Mouse (Mus musculus) lung, postnatal 36 days (tissue): ENCODE measurements around the gene Hoxb7.
A peak's percentile ranks its signal among the peaks of the same experiment; 100 is the strongest.

Source experiments
- DNase-seq: peaks from one replicate; pipeline ENCODE4 v3.0.0; 2022; ENCODE audit warnings: mixed read lengths

The Hoxb7 gene

GRCm38 (mm10) chr11:96268031-96268745, 18.2 kb upstream of the Hoxb7 start:
- no peak for DNase-seq

- DNase-seq = no peak
Measured at GRCm38 (mm10) chr11:96269869-96270268, 16.6 kb upstream of the Hoxb7 start.

GRCm38 (mm10) chr11:96270996-96271540, 15.4 kb upstream of the Hoxb7 start, which contains the start of gene Hoxb9:
Gene Hoxb9 (plus strand): TSS chr11:96271457.
- no peak for DNase-seq

DNA sequence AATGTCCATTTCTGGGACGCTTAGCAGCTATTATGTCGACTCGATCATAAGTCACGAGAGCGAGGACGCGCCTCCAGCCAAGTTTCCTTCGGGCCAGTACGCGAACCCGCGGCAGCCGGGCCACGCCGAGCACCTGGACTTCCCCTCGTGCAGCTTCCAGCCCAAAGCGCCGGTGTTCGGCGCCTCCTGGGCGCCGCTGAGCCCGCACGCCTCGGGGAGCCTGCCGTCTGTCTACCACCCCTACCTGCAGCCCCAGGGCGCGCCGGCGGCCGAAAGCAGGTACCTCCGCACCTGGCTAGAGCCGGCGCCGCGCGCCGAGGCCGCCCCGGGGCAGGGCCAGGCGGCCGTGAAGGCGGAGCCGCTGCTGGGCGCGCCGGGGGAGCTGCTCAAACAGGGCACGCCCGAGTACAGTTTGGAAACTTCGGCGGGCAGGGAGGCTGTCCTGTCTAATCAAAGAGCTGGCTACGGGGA, 14.8 kb upstream of the Hoxb7 start:
- no peak for DNase-seq

GRCm38 (mm10) chr11:96272024-96272921, 14.2 kb upstream of the Hoxb7 start:
- DNase-seq = no peak

DNA sequence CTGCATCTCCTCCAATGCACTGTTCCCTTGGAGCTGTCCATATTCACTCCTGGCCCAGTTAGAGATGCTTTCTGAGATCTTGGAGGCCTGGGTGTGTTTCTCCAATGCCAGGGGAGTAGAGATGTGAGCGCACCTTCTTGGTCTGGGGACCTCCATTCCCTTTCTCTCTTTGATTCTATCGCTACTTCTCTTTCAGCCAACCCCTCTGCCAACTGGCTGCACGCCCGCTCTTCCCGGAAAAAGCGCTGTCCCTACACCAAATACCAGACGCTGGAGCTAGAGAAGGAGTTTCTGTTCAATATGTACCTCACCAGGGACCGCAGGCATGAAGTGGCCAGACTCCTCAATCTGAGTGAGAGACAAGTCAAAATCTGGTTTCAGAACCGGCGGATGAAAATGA, 12.0 kb upstream of the Hoxb7 start:
- no peak for DNase-seq

DNA sequence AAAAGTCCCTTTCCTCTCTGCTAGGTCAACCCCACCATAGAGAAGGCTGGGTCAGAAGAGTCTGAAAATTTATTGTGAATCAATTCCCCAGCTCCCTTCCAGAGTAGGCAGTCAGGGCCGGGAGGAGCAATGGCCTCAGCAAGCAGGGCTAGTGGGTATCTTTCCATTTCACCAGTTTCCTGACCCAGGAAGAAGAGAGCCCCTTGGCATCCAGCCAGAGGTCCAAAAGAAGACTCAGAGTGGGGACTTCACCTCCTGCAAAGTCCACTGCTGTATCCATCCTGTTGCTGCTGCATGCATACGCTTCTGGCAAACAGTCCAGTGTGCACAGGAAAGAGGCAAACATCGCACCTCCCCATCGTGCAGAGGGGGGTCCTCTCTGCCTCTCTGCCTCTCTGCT, 10.5 kb upstream of the Hoxb7 start:
- no peak for DNase-seq

DNA sequence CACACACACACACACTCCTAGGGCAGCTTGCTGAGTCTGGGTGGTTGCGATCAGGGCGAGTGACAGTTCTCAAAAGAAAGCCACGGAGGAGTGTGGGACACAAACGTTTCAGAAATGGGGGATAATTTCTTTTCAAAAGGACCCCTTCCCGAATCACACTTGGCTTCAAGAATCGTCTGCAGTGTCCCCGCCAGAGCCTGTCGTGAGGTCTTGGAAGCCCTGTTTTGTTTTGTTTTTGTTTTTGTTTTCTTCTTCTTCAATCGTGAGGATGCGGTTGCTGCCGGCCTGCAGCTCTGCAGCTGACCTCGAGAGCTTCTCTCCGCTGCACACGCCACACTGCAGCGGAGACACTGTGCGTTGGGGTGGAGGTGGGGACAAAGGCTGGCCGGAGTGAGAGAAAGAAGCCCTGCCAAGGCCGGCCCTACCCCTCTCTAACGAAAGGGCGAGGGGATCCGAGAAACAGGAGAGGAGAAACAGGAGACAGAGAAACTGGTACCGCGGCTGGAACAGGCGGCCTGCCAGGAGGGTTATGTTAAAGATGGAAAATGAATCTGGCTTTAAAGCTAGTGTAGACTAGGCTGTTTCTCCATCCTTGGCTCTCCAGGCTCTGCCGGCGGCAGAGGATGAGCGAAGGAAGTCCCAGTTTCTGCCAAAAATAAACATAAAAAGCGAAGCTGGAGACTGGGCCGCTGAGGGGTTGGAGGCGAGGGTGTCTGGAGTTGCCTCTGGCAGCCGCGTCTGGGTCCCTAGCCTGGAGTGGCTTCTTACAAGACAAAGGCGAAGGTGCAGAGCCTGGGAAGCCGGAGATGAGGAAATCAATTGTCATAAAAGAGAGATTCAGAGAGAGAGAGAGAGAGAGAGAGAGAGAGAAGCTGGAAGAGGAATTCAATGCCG, 9.0 kb upstream of the Hoxb7 start:
- DNase-seq = no peak

GRCm38 (mm10) chr11:96278324-96278723, 8.1 kb upstream of the Hoxb7 start:
- no peak for DNase-seq

GRCm38 (mm10) chr11:96278773-96279172, 7.7 kb upstream of the Hoxb7 start:
- peak; percentile 89 for DNase-seq

DNA sequence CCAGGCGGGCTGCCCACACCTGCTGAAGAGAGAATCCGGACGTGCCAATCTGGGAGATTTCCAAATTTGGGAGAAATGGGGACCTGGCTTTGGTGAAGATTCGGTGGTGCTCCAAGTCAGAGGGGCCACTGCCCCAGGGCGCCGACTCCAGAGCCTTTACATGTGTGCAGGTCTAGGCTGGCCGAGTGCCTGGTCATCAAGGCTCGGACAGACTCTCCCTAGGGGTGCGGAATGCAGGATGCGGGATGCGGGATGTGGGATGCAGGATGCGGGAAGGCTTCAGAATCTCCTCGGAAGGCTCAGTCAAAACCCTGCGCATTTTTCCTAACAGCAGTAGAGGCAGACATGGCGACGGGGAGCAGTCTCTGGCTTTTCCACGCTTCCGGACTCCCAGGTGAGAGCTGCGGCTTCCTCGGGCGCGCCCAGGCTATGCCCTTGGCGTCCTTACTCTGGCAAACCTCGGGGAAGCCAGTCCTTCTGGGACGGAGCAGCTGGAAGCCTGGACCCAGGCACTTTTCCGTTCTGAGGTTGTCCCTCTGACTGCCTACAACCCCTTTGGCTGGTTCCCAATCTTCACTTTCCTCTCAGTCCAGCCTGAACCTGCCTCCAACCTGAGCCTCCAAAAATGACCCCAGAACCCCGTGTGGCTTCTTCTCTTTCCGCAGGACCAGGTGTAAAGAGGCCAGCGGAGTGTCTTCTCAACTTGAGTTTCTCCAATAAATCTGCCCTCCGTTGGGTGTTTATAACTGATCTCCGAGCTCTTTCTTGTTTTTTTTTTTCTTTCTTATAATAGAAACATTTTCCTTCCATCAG, 6.8 kb upstream of the Hoxb7 start:
- no peak for DNase-seq

- DNase-seq = no peak
Measured at GRCm38 (mm10) chr11:96280399-96281378, 5.7 kb upstream of the Hoxb7 start.

DNA sequence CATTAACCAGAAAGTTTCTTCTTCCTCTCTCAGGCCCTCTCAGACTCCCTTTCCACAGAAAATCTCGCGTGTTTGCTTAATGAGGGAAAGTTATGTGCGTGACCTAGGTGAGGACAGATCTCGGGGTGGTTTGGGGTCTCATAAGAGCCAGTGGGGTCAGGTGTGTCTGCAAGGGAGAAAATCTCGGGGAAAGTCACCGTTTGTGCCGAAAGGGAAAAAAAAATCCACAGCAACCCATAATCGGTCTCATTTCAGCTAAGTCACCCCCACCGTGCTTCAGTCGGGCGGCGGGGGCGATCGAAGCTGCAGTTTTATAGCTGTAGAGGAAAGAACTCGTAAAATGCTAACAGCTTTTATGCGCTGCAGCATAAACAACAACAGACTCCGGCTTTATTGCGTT, 5.0 kb upstream of the Hoxb7 start:
- no peak for DNase-seq

- DNase-seq = no peak
Measured at GRCm38 (mm10) chr11:96281855-96282570, 4.4 kb upstream of the Hoxb7 start, which contains the start of gene Hoxb8. Gene Hoxb8 (plus strand): TSS chr11:96281905.

GRCm38 (mm10) chr11:96282795-96283430, 3.5 kb upstream of the Hoxb7 start:
- no peak for DNase-seq

DNA sequence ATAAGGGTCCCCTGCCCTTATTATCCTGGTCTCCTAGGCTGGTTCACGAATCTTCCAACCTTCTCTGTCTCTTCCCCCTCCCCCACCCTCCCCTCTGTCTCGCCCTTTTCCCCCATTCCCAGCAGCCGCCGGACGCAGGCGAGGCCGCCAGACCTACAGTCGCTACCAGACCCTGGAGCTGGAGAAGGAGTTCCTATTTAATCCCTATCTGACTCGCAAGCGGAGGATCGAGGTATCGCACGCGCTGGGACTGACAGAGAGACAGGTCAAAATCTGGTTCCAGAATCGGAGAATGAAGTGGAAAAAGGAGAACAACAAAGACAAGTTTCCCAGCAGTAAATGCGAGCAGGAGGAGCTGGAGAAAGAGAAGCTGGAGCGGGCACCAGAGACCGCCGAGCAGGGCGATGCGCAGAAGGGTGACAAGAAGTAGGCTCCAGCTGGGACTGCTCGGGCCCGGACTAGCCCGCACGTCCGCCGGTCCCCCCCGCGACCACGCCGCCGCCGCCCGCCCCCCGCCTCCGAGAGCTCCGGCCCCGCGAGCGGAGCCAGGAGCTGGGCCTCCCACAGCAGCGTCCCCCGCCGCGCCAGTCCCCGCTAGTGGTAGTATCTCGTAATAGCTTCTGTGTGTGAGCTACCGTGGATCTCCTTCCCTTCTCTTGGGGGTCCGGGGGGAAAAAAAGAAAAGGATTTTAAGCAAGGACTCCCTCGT, 2.2 kb upstream of the Hoxb7 start:
- no peak for DNase-seq

DNA sequence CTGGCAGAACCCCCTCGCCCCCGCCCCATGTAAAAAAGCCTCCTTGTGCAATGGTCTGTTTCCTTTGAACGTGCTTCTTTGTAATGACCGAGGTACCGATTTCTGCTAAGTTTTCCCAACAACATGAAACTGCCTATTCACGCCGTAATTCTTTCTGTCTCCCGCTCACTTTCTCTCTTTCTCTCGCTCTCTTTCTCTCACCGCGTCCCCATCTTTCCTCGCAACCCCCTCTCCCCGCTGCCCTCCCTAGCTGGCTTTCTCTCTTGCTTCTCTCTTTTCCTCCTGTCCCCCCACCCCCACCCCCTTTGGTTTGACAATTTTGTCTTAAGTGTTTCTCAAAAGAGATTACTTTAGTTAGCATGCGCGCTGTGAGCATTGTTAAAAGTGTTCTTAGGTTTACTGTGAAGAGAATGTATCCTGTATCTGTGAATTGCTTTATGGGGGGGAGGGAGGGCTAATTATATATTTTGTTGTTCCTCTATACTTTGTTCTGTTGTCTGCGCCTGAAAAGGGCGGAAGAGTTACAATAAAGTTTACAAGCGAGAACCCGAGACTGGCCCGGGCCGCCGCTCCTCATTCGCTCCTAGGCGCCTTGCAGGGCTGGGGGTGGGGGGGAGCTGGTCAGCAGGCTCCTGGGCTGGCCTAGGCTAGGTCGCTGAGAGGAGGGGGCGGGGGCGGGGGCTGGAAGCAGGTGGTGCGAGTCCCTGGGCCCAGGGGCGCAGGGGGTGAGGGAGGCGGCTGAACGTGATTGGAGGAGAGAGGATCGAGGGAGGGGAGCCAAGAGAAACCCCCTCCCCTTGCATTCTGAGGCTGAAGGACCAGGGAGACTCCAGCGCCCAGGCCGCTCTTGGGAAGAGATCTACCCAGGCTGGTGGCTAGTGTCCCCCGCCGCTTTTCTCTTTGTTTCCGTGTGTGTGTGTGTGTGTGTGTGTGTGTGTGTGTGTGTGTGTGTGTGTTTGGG, 1.4 kb upstream of the Hoxb7 start:
- DNase-seq = no peak
